Mouse (Mus musculus) brain, adult 2 months (tissue): ENCODE measurements around the gene Spats1.
"Not testable (repeated sequence)": the region's sequence is repeated elsewhere in the genome, so short reads cannot be mapped to it uniquely, and the experiment has no call there.

Experiments used
- DNase-seq: peaks from one replicate; pipeline ENCODE4 v3.0.0; 2011; ENCODE audit warnings: low read depth, low spot score

Spats1 gene

DNA sequence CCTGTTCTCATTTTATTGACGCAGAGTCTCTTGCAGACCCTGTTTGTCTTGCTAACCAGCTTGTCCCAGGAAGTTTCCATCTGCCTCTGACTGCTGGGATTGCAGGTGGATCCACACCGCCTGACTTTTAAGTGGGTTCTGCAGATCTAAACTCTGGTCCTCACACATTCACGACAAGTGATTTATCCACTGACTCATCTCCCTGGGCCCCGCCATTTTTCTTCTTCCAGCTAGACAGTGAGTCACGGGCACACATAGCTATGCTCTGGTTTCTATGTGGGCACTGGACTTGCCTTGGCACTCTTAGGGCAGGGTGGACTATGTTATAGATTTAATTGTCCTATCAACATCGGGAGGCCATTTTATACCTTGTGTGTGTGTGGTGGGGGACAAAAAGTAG lies 14.5 kb upstream of the Spats1 start:
- DNase-seq: peak; percentile 50

DNA sequence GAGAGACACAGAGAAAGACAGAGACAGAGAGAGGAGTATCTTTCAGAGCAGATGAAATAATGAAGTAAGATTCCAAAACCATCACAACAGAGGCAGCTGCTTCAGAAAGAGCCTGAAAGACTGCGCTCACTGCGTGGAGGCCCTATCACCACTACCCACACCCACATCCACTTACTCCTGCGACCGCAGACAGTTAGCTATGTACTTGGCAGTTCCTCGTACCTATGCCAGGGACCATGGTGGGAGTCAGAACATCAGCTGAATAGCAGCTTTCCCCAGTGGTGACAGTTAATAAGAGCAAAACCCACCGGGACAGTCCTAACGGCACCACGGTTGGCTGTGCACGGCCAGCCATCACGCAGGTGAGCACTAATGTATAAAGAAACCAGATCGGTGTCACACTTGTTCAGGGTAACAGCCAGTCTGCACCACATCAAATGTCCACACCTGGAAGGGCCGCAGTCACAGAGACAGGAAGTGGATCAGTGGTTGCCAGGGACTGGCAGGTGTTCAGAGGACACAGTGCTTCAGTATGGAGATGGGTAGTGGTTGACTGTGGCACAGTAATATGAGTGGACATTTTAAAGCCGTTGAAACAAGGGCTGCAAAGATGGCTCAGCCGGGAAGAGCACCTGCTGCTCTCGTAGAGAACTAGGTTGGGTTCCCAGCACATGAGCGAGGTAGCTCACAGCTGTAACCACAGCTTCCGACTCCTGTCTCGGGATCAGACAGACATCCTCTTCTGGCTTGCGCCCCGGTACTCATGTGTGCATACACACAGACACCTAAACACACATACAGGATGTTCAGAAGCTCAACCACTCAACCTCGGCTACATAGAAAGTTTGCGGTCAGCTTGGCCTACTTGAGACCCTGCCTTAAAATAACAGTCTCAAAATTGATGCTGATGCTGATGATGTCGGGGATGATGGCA lies 13.4 kb upstream of the Spats1 start:
- no peak for DNase-seq

GRCm38 (mm10) chr17:45487216-45487615 lies 12.0 kb upstream of the Spats1 start:
- DNase-seq: no peak

- peak; percentile 72 for DNase-seq
These were observed 10.4 kb upstream of the Spats1 start for GRCm38 (mm10) chr17:45485581-45485980.

DNA sequence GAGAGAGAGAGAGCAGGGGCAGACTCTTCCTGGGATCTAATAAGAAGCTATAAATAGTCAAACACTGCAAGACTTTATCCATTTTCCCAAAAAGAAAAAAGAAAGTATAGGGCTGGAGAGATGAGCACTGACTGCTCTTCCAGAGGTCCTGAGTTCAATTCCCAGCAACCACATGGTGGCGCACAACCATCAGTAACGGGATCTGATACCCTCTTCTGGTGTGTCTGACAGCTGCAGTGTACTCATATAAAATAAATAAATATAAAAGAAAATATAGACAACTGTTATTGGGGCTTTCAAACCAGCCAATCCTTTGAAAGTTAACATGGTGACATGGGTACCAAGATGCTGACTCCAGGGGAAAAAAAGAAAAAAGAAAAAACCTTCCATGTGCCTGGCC lies 5.2 kb upstream of the Spats1 start:
- no peak for DNase-seq

DNA sequence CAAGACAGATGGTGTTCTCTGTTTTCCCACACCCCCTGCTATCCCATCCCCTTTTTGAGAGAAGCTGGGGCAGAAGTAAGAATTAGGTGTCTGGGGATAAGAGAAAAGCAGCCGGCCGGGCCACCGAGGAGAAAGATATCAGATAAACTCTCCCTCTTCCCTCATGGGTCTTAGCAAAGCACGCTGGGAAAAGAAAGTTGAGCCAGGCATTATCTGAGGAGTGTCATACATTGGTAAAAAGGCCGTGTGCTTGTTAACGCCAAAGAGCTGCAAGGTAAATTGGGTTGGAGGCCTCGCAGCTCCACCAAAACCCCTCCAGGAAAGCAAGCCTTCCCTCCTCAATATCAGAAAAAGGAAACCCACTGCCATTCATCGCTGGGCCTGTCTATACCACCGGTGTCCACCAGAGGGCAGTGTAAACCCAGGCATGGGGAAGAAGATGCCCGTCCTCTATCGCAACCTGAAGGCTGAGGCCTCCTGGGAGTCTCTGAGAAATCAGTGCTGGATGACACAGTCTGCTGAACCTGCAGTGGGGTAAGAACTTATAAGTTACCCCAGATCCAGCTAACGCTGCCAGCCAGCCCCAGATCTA lies 3.1 kb upstream of the Spats1 start:
- peak; percentile 90 for DNase-seq

DNA sequence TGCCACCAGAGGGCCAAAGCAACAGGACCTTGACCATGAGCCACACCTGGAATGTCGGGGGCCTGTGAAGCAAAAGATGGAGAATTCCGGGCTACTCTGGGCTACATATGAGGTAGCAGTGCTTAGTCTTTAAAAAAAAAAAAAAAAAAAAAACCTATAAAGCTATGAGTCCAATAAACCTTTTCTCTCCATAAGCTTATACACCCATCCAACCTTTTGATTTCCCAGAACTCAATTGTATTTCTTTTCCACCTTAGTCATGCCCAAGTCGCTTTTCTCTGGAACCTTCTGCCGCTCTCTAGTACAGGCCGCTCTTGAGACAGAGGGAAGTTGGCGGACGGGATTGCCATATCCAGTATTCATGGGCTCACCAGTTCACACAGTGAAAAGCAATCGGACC lies 1.1 kb downstream of the Spats1 start:
- DNase-seq: no peak

DNA sequence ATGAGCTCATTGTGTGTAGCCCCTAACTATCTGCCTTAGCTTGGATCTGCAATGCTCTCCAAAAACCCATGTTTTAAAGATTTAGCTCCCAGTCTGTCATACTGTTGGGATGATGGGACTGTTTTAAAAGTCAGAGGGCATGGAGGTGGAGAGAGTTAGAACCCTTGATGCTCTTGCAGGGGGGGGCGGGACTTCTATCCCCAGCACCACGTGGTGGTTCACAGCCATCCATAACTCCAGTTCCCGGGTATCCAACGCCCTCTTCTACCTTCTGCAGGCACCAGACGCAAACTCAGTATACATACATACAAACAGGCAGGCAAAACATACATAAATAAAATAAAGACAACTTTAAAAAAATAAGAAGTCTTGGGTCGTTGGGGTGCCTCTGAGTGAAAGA lies 1.5 kb downstream of the Spats1 start:
- no peak for DNase-seq

DNA sequence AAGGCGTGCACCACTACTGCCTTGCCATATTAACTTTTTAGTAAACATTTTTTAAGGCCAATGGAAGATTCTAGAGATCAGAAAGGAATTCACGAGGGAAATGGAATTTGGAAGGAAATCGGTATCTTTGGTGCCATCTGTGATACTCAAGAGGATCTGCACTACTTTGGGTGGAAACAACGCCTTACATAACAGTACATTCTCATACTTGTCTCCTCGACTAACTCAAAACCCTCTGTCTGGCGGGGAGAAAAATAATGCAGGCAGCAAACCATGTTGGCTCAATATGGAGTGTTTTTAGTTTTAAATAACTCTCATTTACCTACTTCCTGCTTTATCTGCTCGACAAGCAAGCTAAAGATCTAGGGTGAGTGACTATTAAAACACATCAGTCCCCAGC lies 4.5 kb downstream of the Spats1 start:
- peak; percentile 82 for DNase-seq

DNA sequence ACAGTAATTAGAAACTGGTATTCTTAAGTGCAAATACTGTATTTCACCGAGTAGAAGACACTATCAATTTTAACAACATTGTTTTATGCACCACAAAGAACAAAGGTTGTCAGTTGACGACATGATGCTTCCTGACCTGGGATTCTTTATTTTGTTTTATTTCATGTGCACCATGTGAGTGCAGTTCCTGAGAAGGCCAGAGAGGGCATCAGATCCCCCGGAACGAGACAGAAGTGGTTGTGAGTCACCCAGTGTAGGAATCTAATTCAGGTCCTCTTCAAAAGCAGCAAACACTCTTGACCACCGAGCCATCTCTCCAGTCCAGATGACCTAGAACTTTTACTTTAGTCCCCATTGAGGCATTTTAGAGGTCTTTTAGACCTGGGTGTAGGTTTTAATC lies 6.9 kb downstream of the Spats1 start:
- no peak for DNase-seq

DNA sequence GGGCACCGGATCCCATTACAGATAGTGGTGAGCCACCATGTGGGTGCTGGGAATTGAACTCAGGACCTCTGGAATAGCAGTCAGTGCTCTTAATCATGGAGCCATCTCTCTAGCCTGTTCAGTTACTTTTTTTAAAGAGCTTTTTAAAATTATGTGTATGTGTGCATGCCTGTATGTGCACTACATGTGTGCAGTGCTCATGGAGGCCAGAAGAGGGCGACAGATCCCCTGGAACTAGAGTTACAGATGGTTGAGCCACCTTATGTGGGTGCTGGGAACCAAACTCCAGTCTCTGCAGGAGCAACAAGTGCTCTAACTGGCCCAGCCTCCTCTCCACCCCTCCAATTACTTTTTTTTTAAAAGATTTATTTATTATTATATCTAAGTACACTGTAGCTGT lies 8.5 kb downstream of the Spats1 start:
- DNase-seq: no peak

DNA sequence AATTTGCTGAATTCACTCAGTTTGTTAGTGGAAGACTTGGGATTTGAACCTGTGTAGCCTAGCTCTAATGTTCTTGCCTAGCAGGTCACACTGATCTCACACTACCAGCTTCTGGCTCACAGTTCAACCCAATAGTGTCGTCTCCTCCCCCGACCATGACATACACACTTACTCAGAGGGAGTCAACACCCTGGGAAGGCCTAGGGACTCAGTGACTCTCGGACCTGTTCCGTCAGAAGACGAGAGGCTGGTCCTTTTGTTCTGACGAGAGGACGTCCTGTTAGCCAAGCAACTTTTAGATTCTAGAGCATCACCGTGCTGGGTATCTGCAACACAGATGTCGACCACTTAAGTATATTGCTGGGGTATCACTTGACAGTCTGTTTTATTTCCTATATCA lies 11.0 kb downstream of the Spats1 start:
- no peak for DNase-seq

GRCm38 (mm10) chr17:45462506-45462905 lies 12.7 kb downstream of the Spats1 start:
- DNase-seq: no peak

- no peak for DNase-seq
These were observed 16.2 kb downstream of the Spats1 start for GRCm38 (mm10) chr17:45459062-45459461.

- DNase-seq: no peak
These were observed 16.7 kb downstream of the Spats1 start for GRCm38 (mm10) chr17:45458516-45458915.

DNA sequence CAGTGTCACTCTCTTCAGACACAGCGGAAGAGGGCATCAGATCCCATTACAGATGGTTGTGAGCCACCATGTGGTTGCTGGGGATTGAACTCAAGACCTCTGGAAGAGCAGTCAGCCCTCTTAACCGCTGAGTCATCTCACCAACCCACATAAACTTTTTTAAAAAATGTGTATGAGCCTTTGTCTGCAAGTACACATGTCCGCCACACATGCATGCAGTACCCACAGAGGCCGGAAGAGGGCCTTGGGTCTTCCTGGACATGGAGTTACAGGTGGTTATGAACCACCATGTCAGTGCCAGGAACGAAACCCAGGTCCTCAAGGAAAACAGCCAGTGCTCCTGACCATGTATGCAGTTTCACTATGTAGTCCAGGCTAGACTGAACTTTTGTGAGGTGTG lies 17.7 kb downstream of the Spats1 start:
- no peak for DNase-seq

DNA sequence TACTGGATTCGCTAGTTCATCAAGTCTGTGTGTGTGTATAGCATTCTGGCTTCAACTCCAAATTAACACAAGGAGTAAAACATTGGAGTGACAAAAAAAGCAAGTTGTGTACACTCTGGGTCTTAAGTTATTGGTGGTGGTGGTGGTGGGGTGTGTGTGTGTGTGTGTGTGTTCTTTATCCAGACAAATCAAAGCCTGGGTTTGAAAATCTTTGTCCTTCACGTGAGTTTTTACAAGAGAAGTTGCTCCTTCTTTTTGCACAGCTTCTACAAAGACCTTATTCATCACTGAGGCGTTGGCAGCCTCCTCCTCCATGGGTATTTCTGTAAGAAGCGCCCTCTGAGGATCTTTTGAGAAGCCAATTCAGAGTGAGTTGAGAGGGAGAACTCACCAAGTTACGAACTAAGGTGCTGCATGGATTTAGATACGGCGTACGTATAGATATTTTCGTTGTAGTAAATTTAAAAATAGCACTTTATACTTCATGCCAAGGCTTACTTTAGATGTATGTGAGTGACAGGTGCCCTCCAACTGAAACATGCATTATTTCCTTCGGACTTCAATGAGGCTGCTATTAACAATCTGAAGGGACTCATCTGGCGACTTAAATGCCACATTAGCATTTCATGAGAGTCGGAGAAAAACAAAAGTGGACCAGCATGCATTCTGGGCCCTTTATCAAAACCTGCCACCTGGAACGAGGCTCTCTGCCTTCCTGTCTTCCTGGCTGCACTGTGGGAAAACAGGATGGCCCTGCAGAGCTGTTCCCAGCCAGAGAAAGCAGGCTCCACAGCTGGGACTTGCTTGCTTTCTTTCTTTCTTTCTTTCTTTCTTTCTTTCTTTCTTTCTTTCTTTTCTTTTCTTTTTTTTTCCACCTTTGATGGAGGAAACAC lies 18.7 kb downstream of the Spats1 start:
- DNase-seq: peak; percentile 76

GRCm38 (mm10) chr17:45455783-45456182 lies 19.4 kb downstream of the Spats1 start:
- DNase-seq: not testable (repeated sequence)

GRCm38 (mm10) chr17:45454794-45455193 lies 20.4 kb downstream of the Spats1 start:
- DNase-seq: no peak

DNA sequence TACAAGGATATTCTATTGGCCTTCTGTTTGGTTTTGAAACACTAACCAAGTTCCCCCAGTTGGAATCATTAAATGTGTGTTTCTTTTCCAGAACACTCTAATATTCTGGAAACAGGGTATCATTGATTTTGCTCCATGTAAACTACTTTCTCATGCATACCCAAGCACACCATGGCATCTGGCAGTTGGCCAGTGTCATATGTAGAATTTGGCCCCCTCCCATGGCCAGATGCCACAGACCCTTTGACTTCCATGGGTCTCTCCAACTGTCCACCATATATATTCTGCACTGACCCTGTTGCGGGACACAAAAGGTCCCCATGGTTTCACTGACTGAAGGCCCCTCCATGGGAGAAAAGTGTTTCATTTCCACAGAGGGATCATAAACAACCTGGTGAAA lies 22.9 kb downstream of the Spats1 start:
- DNase-seq: no peak

DNA sequence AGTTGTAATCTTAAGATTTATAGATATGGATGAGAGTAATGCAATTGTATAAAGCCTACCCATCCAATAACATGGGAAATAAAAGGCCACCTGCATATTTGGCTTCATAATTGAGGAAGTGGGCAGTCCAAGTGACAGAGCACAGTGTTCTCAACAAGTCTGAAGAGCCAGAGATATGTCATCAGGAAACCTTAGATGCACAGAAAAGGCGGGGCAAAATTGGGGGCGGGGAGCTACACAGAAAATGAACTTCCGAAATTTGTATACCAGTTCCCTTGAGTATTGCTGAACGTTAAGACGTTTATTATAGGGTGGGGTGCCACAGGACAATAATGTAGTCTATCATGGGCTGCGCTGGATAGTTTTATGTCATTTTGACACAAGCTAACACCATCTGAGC lies 25.1 kb downstream of the Spats1 start:
- DNase-seq: no peak

DNA sequence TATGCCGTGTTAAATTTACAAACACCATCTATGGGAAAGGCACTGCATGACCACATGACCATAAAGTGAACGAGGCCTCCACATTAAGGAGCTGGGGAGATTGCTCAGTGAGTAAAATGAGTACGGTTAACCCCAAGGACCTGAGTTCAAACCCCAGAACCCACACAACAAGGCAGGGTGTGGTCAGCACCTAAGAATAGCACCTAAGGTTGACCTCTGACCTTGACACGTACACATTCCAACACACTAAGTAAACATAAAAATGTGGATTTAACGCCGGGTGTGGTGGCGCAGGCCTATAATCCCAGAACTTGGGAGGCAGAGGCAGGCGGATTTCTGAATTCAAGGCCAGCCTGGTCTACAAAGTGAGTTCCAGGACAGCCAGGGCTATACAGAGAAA lies 25.6 kb downstream of the Spats1 start:
- no peak for DNase-seq
